Mouse (Mus musculus) erythroid progenitor cell, adult 5-6 weeks (primary cell): Measurements from ENCODE around the gene 9530077C05Rik. TPM values are rescaled to one million over a fixed set of nuclear protein-coding genes. Genes with fewer than 3 reads are reported as not detected.

Experiments
- ATAC-seq: replicated peaks from 2 replicates; pipeline ENCODE4 v1.8.0; 2016; ENCODE audit warnings: moderate number of reproducible peaks, mild to moderate bottlenecking, moderate TSS enrichment, inconsistent platforms; ENCODE audit not compliant: poor library complexity, low FRiP score, severe bottlenecking
- total RNA-seq, 2 experiments: library from RNA; stranded (forward) in 1 of 2; stranded (reverse) in 1 of 2; fragments of 150-400 nt in 1 of 2; fragments of 186-747, 209-891 nt in 1 of 2; gene quantifications; 2 replicates each; pipeline versions ENCODE4 v1.2.3 to v1.2.4; 2015 to 2017; ENCODE audit warnings: low replicate concordance in 2 of 2

9530077C05Rik gene
- total RNA-seq, 2 experiments from 2014 or later: 6.7 to 31.4 TPM

DNA sequence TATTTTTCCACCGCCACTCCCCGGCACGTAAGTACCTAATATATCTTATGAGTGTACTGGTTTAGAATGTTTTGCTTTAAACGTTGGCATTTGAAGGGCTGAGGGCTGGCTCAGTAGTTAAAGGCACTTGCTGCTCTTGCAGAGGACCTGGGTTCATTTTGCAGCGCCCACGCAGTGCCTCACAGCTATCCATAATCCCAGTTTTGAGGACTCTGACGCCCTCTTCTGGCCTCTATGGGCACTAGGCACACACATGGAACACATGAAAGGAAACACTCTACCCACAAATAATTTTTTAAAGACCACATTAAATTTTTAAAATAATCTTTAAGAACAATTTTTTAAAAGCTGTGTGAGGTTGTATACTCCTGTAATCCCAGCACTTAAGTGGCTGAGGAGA, 1.8 kb upstream of the 9530077C05Rik start:
- no peak for ATAC-seq

DNA sequence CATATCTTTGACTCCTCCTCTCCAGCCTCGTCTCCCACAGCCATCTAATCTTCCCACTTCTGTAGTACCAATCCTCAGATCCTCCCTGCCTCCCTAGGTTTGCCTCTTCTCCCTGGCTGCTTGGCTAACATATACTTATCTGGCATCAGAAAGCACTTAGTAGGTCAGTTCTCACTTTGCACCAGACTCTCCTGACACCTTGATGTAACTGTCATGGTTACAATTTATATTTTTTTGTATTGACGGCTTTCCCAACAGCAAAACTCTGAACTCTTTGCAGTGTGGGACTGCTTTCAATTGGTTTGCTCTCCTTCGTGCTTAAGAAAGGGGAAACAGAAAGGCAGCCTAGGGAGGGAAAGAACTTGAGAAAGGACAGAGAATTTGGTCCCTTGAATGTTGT, 4.9 kb downstream of the 9530077C05Rik start:
- ATAC-seq: no peak

DNA sequence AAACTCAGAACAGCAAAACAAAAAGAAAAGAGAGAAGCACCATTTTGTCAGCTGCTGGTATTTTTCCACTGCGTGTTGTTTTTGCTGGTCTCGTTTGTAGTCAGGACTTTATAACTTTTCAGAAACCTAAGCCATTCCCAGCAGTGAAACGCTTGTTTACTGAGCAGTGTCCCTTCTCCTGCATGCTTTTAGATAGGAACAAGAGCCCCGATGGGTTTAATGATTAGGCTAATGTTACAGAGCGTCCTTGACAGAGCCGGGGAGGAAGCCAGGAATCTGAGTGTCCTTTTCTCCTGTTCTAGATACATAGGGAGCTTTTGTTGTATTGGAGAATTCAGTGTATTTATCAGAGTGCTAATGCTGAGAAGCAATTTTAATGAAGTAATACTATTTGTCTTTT, 6.2 kb downstream of the 9530077C05Rik start:
- ATAC-seq: no peak

DNA sequence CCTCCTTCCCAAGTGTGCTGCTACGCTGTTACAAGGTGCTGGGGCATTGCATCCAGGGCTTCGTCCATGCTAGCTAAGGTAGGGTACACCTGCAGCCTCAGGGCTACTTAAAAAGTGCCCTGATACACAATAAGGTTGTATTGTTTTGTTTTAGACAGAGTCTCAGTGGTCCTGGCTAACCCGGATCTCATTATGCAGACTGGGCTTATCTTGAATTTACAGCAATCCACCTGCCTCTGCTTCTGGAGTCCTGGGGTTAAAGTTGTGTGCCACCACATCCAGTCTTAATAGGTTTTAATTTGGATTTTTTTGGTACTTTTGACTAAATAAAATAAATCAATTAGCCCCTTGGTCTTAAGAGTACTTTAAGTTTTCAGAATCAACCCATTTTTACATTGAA, 8.6 kb downstream of the 9530077C05Rik start:
- ATAC-seq: no peak

DNA sequence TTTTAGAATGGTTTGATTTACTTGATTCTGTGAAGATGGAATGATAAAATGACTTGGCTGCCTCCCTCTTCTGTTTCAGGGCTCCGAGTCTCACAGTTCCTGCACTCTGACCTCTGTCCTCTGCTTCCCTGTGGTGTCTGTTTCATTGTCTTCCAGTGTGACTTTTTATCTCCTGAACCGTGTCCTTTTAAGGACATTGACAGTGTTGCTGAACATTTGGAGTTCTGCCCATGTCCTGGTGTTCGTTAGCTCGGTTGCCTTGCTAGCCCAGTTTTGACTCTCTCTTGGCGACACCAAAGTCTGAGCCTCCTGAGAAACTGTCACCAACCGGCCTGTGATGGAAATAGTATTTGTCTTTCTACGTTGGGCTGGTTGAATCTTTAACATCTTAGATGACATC, 9.2 kb downstream of the 9530077C05Rik start:
- no peak for ATAC-seq

DNA sequence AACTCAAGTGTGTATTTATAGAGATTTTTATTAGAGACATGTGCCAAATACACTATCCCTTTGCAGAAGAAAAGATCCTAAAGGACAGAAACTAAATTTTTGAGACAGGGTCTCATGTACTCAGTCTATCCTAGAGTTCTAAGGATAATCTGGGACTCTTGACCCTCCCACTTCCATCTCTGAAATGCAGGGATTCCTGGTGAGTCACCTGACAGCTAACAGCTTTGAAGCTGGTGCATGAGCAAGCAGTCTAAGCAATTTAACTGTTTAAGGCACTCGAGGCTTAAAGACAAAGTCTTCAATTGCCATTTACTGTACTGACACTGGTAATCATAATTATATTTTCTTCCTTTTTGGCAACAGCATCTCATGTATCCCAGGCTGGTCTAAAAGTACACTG, 11.2 kb downstream of the 9530077C05Rik start:
- ATAC-seq: no peak

DNA sequence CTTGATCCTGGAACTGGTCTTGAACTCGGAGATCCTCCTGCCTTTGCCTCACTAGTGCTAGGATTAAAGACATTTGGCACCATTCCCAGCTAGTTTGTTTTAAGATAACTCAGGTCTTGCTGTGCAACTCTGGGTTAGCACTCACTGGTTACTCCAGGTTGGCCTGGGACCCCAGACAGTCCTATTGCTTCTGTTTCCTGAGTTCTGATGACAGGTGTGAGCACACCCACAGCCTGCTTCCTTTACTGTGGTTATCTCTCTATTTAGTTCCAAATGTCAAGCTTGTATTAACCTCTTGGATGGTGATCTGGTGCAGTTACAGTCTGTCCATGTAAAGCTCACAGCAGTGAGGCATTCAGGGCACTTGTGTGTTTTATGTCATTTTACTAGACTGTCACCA, 12.2 kb downstream of the 9530077C05Rik start:
- ATAC-seq: no peak

DNA sequence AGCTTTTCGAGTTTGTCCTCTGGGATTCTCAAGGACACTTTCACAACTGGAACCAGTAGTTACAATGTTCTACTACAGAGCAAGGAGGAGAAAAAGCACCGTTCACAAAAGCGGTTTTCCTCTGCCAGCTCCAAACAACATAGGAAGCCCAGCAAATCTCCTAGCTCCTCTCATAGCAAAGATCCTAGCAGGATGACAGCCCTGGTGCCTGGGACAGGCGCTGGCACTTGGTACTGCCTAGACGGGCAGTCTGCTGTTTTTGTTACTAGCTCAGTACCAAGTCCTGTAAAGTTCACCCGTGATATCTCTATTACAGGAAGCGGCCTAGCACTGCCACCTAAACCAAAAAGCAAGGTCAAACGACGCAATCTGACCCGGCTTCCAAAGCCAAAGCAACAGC, 12.9 kb downstream of the 9530077C05Rik start:
- no peak for ATAC-seq

DNA sequence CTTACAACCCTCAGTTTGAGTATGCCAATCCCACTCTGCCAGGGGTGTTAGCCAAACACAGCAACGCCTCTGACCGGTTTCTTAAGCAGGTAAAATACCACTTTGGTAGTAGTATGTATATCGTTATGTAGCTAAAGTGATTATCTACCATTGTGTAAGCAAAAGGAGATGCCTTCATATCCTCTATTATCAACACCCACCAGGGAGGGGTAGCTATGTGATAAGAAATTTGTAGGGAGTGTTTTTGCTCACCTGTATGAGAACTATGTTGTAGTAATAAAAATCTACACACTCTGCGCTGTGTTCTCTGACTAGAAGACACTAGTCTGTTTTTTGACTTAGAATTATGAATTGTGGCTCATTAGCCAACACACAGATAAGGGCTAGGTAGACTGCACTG, 13.4 kb downstream of the 9530077C05Rik start:
- ATAC-seq: no peak

DNA sequence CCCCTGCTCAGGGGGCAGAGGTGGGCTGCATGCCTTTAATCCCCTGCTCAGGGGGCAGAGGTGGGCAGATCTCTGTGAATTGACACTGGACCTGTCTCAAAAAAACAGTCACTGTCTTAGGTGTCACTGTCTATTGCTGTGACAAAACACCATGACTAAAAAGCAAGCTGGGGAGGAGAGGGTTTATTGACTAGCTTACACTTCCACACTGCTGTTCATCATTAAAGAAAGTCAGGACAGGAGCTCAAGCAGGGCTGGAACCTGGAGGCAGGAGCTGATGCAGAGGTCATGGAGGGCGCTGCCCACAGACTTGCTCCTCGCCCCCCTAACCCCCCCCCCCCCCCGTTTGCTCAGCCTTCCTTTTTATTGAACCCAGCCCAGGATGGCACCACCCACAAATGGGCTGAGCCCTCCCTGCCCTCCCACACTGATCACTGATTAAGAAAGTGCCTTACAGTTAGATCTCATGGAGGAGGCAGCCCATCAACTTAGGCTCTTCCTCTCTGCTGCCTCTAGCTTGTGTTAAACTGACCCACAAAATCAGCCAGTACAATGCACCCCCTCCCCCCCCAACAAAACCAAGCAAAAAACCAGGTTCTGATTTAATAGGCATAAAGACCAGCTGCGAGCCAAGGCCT, 16.8 kb downstream of the 9530077C05Rik start:
- no peak for ATAC-seq

DNA sequence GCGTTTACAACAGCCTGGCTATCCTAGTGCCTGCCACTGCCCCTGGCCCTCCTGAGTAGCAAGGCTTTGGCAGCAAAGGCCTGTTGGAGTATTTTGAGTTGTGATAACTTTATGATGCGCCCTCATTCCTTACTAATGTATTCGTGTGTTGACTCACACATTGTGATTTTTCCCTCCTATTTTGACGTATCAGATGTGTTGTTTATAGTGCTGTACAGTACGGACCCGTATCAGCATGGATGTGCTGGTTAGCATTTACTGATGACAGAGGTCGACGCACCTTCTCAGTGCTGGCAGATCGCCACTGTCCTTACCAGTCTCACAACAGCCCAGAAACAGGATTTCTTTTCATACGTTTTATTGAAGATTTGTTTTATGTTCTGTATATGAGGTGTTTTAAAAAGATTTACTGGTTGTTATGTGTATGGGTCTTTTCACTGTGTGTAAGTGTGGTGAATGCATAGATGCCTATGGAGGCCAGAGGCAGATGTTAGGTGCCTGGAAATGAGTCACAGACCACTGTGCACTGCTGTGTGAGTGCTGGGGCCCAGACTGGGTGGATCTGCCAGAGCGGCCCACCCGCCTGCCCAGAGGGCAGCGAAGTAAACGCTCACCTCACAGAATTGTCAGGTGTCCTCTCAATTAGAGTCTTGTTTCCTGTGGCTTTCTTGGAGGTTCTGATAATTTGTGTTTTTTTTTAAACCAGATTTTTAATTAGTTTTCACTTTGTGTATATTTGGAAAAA, 17.5 kb downstream of the 9530077C05Rik start:
- no peak for ATAC-seq

DNA sequence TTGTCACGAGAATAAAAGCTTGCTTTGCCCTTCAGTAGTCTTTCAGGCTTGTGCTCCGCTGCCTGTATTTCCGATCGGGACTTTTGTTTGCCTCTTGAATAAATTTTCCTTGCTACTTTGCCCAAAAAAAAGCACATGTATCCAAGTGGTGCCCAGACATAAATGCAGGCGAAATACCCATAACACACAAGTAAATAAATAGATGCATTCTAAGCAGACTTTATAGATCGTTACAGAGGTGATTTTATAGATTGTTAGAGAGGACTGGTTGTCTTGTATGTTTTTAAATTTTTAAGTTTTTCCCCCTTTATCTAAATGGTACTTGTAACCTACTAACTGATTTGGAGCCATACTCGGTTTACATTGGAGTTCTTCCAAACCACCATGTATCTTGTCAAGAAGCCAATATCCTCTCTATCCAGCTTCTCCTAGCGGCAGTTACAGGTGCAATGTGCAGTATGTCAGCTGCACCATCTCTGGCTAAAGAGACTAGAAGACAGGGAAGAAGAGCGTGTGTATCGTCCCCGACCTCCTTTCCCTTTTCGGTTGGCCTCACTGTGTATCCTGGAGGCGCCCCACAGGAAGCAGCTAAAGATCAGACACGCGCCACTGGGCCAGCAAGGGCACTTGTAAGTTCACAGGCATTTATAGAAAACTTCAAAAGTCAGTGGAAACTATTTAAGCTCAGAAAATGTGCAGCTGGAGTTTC, 18.4 kb downstream of the 9530077C05Rik start:
- peak; percentile 55; the same call in 1 of the 2 replicates for ATAC-seq

DNA sequence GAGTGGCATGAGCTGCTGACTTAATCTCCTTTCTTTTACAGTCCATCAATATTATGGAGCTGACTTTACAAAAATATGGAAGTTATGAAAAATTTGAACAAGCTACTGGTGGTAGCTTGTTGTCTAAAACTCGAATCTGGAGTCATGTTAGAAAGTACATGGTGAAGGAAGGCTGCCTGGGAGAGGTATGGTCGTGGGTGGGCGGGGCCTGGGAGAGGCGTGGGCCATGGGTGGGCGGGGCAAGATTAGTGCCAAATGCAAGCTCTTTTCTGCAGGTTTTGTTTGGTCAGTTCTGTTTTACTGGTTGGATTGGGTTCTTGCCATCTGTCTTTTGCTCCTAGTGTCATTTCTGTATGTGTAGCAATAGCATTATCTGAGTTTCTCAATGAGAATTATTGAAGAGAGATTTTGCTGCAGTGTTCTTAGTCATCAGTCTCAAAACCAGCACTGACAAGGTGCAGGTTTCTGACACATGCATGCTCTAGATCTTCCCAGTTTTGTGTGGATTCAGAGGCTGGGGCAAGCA, 19.1 kb downstream of the 9530077C05Rik start:
- peak; percentile 63; the same call in 1 of the 2 replicates for ATAC-seq

DNA sequence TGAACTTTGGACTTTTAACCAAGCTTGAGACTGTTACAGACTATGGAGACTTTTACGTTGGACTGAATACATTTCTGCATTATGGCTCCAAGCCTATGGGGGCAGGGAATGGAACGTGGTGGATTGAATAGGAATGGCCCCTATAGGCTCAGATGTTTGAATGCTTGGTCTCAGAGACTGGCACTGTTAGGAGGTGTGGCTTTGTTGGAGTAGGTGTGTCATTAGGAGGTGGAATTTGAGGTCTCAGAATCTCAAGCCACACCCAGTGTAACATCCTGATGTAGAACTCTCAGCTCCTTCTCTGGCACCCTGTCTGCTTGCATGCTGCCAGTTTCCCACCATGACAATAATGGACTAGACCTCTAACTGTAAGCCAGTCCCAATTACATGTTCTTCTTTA, 21.9 kb downstream of the 9530077C05Rik start:
- ATAC-seq: no peak

DNA sequence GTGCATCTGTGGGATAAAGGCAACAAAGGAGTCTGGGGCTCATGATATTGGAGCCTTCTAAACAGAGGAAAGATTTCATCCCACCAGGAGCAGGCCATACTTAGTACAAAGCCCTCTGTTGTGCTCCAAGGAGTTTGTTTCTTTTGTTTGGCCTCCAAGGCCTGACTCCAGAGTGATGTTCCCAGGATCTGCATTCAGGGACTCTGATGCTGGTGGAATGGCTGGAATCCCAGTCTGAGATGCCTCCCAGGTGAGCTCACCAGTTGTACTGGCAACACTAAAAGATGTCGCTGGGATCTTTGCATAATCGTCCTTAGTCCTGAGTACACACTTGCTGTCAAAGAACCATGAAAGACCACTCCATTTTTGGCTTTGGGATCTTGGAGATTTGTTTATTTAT, 22.8 kb downstream of the 9530077C05Rik start:
- ATAC-seq: no peak

DNA sequence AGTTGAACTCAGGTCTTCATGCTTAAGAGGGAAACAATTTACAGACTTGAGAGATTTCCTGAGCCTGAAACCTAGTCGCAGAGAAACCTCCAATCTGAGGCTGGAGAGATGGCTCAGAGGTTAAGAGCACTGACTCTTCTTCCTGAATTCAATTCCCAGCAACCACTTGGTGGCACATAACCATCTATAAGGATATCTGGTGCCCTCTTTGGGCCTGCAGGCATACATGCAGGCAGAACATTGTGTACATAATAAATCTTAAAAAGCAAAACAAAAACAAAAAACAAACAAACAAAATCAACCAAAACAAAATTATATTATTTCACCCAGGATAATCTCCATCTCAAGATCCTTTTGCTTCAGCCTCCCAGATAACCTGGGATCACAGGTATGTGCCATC, 27.5 kb downstream of the 9530077C05Rik start:
- ATAC-seq: no peak

DNA sequence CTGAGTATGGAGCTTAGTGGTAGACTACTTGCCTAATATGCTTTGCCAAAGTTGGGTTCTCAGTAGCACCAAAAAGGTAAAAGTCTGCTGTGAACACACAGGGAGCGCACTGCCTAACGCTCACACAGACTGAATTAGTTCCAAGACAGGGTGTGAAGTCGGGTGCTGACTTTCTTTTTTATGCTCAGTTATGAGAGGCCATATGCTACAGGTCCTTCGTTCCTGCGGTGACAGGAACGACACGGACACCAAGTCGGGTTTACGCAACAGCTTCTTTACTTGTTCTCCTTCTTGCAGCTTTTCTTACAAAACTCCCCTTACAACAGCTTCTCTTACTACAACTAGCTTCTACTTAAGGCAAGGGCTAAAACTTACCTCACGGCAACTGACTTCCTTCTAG, 31.8 kb downstream of the 9530077C05Rik start:
- ATAC-seq: no peak

DNA sequence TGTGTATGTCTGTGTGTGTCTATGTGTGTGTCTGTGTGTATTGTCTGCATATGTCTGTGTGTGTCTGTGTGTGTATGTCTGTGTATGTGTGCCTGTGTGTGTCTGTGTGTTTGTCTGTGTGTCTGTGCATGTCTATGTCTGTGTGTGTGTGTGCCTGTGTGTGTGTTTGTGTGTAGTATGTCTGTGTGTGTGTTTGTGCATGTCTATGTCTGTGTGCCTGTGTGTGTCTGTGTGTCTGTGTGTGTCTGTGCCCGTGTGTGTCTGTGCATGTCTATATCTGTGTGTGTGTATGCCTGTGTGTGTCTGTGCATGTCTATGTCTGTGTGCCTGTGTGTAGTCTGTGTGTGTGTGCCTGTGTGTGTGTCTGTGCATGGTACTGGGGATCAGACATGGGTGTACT, 33.8 kb downstream of the 9530077C05Rik start:
- ATAC-seq: no peak

DNA sequence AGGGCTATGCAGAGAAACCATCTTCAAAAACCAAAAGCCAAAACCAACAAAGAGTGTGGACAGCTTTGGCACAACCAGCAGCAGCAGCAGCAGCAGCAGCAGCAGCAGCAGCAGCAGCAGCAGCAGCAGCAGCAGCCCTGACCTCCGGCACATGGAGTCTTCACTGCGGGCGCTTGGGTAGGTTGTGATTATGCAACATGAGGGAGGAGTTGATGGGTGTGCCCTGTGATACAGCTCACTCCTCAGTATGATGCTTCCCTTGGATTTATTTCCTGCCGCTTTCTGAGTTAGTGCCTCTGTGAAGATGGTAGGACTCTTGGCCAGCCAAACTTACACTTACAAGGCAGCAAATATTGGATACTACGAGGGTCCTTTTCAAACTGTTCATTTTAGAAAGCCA, 35.9 kb downstream of the 9530077C05Rik start:
- ATAC-seq: no peak

DNA sequence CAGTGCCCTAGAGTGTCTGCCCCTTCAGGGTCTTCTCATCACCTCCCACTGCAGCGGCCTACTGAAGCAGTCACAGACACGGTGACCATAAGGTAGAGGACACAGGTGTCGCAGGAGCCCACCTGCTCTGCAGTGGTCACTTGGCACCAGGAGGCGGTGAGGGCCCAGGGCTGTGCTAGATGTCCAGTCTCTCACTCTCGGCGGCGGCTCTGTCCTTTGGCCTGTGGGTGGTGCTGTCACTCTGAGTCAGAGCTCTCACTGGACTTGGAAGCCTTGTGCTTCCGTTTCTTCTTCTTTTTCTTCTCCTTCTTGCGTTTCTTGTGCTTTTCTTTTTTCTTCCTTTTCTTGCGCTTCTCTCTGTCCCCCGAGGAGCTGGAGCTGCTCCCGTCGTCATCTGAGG, 37.1 kb downstream of the 9530077C05Rik start:
- ATAC-seq: no peak

DNA sequence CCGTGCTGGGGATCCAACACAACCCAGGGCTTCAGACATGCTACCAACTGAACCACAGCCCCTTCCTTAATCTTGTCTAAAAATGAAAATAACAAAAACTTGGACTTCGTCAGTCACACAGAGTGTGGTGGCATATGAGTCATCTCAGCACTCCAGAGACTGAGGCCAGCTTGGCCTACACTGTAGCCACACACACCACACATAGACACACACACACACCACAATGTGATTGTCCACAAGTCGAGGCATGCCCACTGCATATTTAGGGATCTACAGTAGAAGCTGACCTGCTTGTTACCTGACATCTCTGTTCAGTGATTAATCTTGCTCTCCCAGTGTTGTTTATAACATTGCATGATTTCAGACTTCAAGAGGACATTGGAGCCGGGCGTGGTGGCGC, 37.9 kb downstream of the 9530077C05Rik start:
- ATAC-seq: no peak
